Comparison of ENCODE assay signal across 10 mouse cellular contexts in genomic region chr16:92903892-92904473, GRCm38 (mm10).
A peak's percentile ranks its signal among the peaks of the same experiment; 100 is the strongest.
DNase-seq lines count a peak whose midpoint lies in the region; ATAC-seq and TF ChIP-seq lines count a peak whose summit lies in the region.
"Had no signal": no experiment of that assay in that cellular context is flagged by ENCODE, and none has a peak within 500 bp of the region (broad histone marks: within the 10 kb centered on the region; RNA-seq: fewer than 3 reads in every experiment).

No protein-coding gene starts in this region.

- H3K27ac ChIP-seq in lung, embryonic 14.5 days (ENCODE audit: low read depth) = 0 out of 2 replicates have a peak overlapping the region, but pooled peaks have one; percentile 42
- H3K27ac ChIP-seq in stomach, embryonic 16.5 days (ENCODE audit: low read length) = peak overlapping the region; percentile 50; the same call in 1 of the 2 replicates
- H3K27ac ChIP-seq in limb, embryonic 10.5 days = no peak overlapping the region
- H3K27ac ChIP-seq: heart, embryonic 13.5 days had no signal

- no peaks in the 10 kb centered on the region for H3K27me3 ChIP-seq in lung, embryonic 14.5 days (ENCODE audit: insufficient read depth, low read length)
- H3K27me3 ChIP-seq in stomach, embryonic 16.5 days (ENCODE audit: control insufficient read depth, insufficient read depth, low read length) = no peaks in the 10 kb centered on the region
- H3K27me3 ChIP-seq in limb, embryonic 10.5 days (ENCODE audit: low read depth, poor library complexity, severe bottlenecking) = peaks cover 21% of the 10 kb centered on the region; the same call in 1 of the 2 replicates

- peak; percentile 92 for ATAC-seq in granulocyte monocyte progenitor cell, adult 5-6 weeks (replicated peaks; ENCODE audit: poor library complexity, severe bottlenecking)
- no peak for ATAC-seq in lung, embryonic 14.5 days (ENCODE audit: insufficient read depth)
- ATAC-seq in stomach, embryonic 16.5 days (ENCODE audit: insufficient read depth, low FRiP score) = peak; percentile 80
- ATAC-seq: midbrain, embryonic 16.5 days had no signal

- DNase-seq in urinary bladder, adult 18-20 months (ENCODE audit: low spot score in 2 of 2) = peak; percentile 14 to 25
- DNase-seq in urinary bladder, adult 2 months (ENCODE audit: low spot score) = no peak
- peak; percentile 39 for DNase-seq in lung, embryonic 14.5 days
- no peak for DNase-seq in limb, embryonic 10.5 days (ENCODE audit: low spot score)
- DNase-seq in embryo, embryonic 10.5 days (ENCODE audit: low spot score) = no peak
- DNase-seq in adrenal gland, postnatal 36 days = no peak

- H3K36me3 ChIP-seq in lung, embryonic 14.5 days (ENCODE audit: insufficient read depth) = no peaks in the 10 kb centered on the region
- H3K36me3 ChIP-seq in stomach, embryonic 16.5 days (ENCODE audit: control insufficient read depth, insufficient read depth, low read length) = no peaks in the 10 kb centered on the region
- no peaks in the 10 kb centered on the region for H3K36me3 ChIP-seq in limb, embryonic 10.5 days
- H3K36me3 ChIP-seq: heart, embryonic 13.5 days had no signal

- H3K9ac ChIP-seq in lung, embryonic 14.5 days = no peak overlapping the region
- H3K9ac ChIP-seq in stomach, embryonic 16.5 days (ENCODE audit: low read length) = no peak overlapping the region
- H3K9ac ChIP-seq: heart, embryonic 13.5 days had no signal

- 43% methylated on average over 9 of the region's 9 CpGs for whole genome bisulfite sequencing in lung, embryonic 14.5 days
- 39% methylated on average over 9 of the region's 9 CpGs for WGBS in stomach, embryonic 16.5 days
- 66% methylated on average over 9 of the region's 9 CpGs for WGBS in limb, embryonic 10.5 days

- TF ChIP-seq CTCF in lung, embryonic 14.5 days (IDR thresholded peaks at IDR 0.05; ENCODE audit: low read depth) = no peak

- H3K4me3 ChIP-seq in lung, embryonic 14.5 days (ENCODE audit: low read depth, low read length) = no peak overlapping the region
- H3K4me3 ChIP-seq in stomach, embryonic 16.5 days (replicated peaks; ENCODE audit: low read length) = no peak overlapping the region
- no peak overlapping the region for H3K4me3 ChIP-seq in limb, embryonic 10.5 days
- H3K4me3 ChIP-seq: heart, embryonic 13.5 days had no signal

- H3K9me3 ChIP-seq in lung, embryonic 14.5 days (ENCODE audit: low read depth, low read length) = no peaks in the 10 kb centered on the region
- H3K9me3 ChIP-seq in stomach, embryonic 16.5 days (replicated peaks; ENCODE audit: control insufficient read depth, low read length) = no peaks in the 10 kb centered on the region
- no peaks in the 10 kb centered on the region for H3K9me3 ChIP-seq in limb, embryonic 10.5 days (replicated peaks)
- H3K9me3 ChIP-seq: heart, embryonic 13.5 days had no signal

- no peak overlapping the region for H3K4me2 ChIP-seq in lung, embryonic 14.5 days
- no peak overlapping the region for H3K4me2 ChIP-seq in stomach, embryonic 16.5 days (ENCODE audit: low read depth, low read length)
- H3K4me2 ChIP-seq: heart, embryonic 13.5 days had no signal

- 0 out of 2 replicates have a peak, but pooled peaks cover 3% of the 10 kb centered on the region for H3K4me1 ChIP-seq in lung, embryonic 14.5 days (ENCODE audit: insufficient read depth)
- H3K4me1 ChIP-seq in stomach, embryonic 16.5 days (ENCODE audit: control insufficient read depth, insufficient read depth, low read length) = no peaks in the 10 kb centered on the region
- peaks cover 10% of the 10 kb centered on the region for H3K4me1 ChIP-seq in limb, embryonic 10.5 days
- H3K4me1 ChIP-seq: heart, embryonic 13.5 days had no signal

Comparison
In these comparisons a context has a peak if more than half of its experiments do, and no peak if none do; other contexts are left out.
1. DNase-seq: peak in urinary bladder, adult 18-20 months (2 of 2) and lung, embryonic 14.5 days (single experiment); none in urinary bladder, adult 2 months (single experiment), limb, embryonic 10.5 days (single experiment), embryo, embryonic 10.5 days (single experiment) and adrenal gland, postnatal 36 days (0 of 2).